Mouse (Mus musculus) lung, postnatal 0 days (tissue): ENCODE measurements around the gene Enthd1. TPM values are rescaled to one million over a fixed set of nuclear protein-coding genes. Genes with fewer than 3 reads are reported as not detected.
"Not testable (repeated sequence)": the region's sequence is repeated elsewhere in the genome, so short reads cannot be mapped to it uniquely, and the experiment has no call there.

ENCODE experiments used
- ATAC-seq: fragments of 200-750 bp; cut with Nextera tagmentation; 2 replicates; pipeline ENCODE4 v1.8.0; 2017; ENCODE audit warnings: moderate library complexity
- DNase-seq: peaks from one replicate; pipeline ENCODE4 v3.0.0-alpha.2; 2016; ENCODE audit warnings: low spot score
- H3K27ac ChIP-seq: fragments of 300-500 bp; sonication (generic); 2 replicates; pipeline ENCODE4 v1.5.1; 2014; ENCODE audit warnings: antibody characterized with exemption, mild to moderate bottlenecking, low read length, mixed read lengths
- H3K27me3 ChIP-seq: fragments of 300-500 bp; sonication (generic); replicated peaks from 2 replicates; pipeline ENCODE4 v1.6.1; 2014; ENCODE audit warnings: low read length, mixed read lengths; ENCODE audit not compliant: insufficient read depth
- H3K36me3 ChIP-seq: fragments of 300-500 bp; sonication (generic); 2 replicates; pipeline ENCODE4 v1.6.1; 2014; ENCODE audit warnings: low read length, mixed read lengths; ENCODE audit not compliant: insufficient read depth
- H3K4me1 ChIP-seq: fragments of 300-500 bp; sonication (generic); 2 replicates; pipeline ENCODE4 v1.6.1; 2014; ENCODE audit warnings: antibody characterized with exemption, low read depth, low read length, mixed read lengths; ENCODE audit not compliant: insufficient read depth
- H3K4me2 ChIP-seq: fragments of 300-500 bp; sonication (generic); replicated peaks from 2 replicates; pipeline ENCODE4 v1.6.1; 2014; ENCODE audit warnings: low read depth, mild to moderate bottlenecking, low read length, moderate library complexity, mixed read lengths
- H3K4me3 ChIP-seq: fragments of 300-500 bp; sonication (generic); 2 replicates; pipeline ENCODE4 v1.5.1; 2014; ENCODE audit warnings: low read depth, low read length
- H3K9ac ChIP-seq: fragments of 300-500 bp; sonication (generic); replicated peaks from 2 replicates; pipeline ENCODE4 v1.6.1; 2014; ENCODE audit warnings: low read depth, mild to moderate bottlenecking
- H3K9me3 ChIP-seq: fragments of 300-500 bp; sonication (generic); 2 replicates; pipeline ENCODE4 v1.6.1; 2016; ENCODE audit warnings: low read length, mixed read lengths
- CTCF ChIP-seq: IDR thresholded peaks from 2 replicates; pipeline ENCODE4 v1.5.1; 2016; ENCODE audit warnings: antibody characterized with exemption, mild to moderate bottlenecking
- EP300 ChIP-seq: IDR thresholded peaks from 2 replicates; pipeline ENCODE4 v1.6.1; 2016; ENCODE audit warnings: antibody characterized with exemption, mild to moderate bottlenecking, control low read depth
- WGBS: fragments of 180-500 bp; shearing (Covaris S2); extraction: QIAGEN DNeasy Blood & Tissue Kit; methylation state at CpG from one replicate; pipeline ENCODE4 v1.1.7; 2014; 5-methylcytosine and 5-hydroxymethylcytosine counted together
- polyA plus RNA-seq: library from polyadenylated mRNA; unstranded; fragments of >200 nt; fragmentation: Nextera tagmentation; extraction: Ambion mirVana; gene quantifications from 2 replicates; pipeline ENCODE4 v1.2.1, GENCODE M21; 2015

The Enthd1 gene
- polyA plus RNA-seq, 1 experiment from 2014 or later, result not detected

DNA sequence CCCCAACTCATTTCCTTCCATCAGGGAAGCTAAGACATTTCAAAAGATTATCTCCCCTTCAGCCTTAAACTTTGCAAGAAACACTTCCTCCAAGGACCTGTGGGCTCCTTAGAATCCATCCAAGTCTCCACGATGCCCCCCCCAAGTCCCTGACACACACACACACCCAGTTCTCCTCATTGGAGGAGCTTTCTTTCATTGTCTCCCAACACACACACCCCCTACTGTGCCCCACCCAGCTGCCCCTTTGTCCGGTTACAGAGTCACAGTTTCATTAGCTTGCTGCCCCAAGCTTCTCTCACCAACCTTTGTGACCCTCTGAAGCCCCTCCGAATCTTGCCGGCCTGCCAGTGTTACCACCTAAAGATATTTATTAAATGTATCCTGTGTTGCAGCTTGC lies 21.3 kb upstream of the Enthd1 start:
- 31% methylated on average over 3 of the region's 4 CpGs for WGBS
- no peak overlapping the region for H3K9ac ChIP-seq
- no peaks in the 10 kb centered on the region for H3K4me1 ChIP-seq
- TF ChIP-seq EP300, result no peak
- no peak for TF ChIP-seq CTCF
- DNase-seq, result peak; percentile 13
- H3K27me3 ChIP-seq, result no peaks in the 10 kb centered on the region
- no peak for ATAC-seq
- H3K4me3 ChIP-seq, result no peak overlapping the region
- H3K9me3 ChIP-seq, result no peaks in the 10 kb centered on the region
- no peak overlapping the region for H3K27ac ChIP-seq
- H3K36me3 ChIP-seq, result no peaks in the 10 kb centered on the region
- H3K4me2 ChIP-seq, result no peak overlapping the region

DNA sequence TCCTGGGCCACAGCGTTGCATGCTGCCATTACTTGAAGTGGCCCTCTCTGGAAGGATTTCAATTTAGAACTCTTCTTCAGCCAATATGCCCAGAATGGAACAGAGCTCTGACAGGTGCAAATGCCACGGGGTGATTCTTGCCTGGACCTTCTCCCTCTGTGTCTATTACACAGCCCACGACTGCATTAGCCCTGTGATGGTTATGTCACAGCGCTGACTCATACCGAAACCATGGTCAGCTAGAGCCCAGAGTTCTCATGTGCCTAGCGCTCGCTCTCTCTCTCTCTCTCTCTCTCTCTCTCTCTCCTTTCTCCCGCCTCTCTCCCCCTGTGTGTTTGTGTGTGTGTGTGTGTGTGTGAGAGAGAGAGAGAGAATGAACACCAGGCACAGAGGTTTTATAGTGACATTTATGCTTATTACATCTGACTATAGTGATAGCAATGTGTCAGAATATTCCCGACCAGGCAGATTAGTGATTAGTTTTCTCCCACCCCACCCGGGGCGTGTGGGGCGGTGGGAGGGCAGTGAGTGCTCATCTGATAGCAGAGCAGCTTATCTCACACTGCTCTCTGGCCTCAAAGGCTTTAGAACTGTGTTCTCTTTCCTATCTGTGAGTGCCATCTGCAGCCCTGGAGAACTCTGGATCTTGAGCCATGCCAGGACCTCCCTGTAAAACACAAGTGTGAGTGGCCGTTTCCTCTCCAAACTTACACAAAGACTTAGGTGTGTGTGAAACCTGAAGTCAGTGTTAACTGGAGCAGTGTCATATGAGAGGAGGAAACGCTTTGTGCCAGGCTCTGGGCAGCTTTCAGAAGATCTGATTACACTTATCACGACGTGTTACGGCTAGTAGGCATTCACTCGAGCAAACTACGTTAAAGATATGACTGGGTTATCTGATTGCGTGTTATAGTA lies 17.9 kb upstream of the Enthd1 start:
- Histone ChIP-seq H3K4me3 (no peak overlapping the region), H3K4me2 (no peak overlapping the region), H3K27me3 (no peaks in the 10 kb centered on the region), H3K9ac (no peak overlapping the region), H3K9me3 (no peaks in the 10 kb centered on the region), H3K27ac (no peak overlapping the region), H3K36me3 (no peaks in the 10 kb centered on the region), H3K4me1 (no peaks in the 10 kb centered on the region)
- 42% methylated on average over 20 of the region's 20 CpGs for WGBS
- no peak for TF ChIP-seq CTCF
- no peak for TF ChIP-seq EP300
- ATAC-seq, result no peak
- DNase-seq, result peak; percentile 18

DNA sequence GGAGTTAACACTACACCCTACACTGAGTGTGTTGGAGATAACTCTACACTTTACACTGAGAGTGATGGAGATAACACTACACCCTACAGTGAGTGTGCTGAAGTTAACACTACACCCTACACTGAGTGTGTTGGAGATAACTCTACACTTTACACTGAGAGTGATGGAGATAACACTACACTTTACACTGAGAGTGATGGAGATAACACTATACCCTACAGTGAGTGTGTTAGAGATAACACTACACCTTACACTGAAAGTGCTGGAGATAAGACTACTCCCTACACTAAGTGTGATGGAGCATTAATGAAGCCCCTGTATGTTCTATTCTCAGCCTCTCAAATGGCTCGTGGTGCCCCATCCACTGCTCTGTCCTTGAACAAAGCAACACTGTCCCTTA lies 15.6 kb upstream of the Enthd1 start:
- not testable (repeated sequence) for H3K36me3 ChIP-seq, H3K9ac ChIP-seq, H3K4me1 ChIP-seq, H3K9me3 ChIP-seq, H3K4me3 ChIP-seq, ATAC-seq, DNase-seq, H3K27ac ChIP-seq, H3K4me2 ChIP-seq, H3K27me3 ChIP-seq
- WGBS, result 60% methylated on average over 1 of the region's 1 CpGs

GRCm38 (mm10) chr15:80579121-80579520 lies 14.2 kb upstream of the Enthd1 start:
- Histone ChIP-seq H3K27me3 (0 out of 2 replicates have a peak, but pooled peaks cover 3% of the 10 kb centered on the region), H3K4me1 (no peaks in the 10 kb centered on the region), H3K9ac (no peak overlapping the region), H3K36me3 (no peaks in the 10 kb centered on the region), H3K9me3 (no peaks in the 10 kb centered on the region), H3K4me2 (no peak overlapping the region), H3K27ac (no peak overlapping the region), H3K4me3 (no peak overlapping the region)
- DNase-seq (no peak), ATAC-seq (no peak)
- WGBS, result 51% methylated on average over 3 of the region's 3 CpGs
- TF ChIP-seq CTCF (no peak), EP300 (no peak)

DNA sequence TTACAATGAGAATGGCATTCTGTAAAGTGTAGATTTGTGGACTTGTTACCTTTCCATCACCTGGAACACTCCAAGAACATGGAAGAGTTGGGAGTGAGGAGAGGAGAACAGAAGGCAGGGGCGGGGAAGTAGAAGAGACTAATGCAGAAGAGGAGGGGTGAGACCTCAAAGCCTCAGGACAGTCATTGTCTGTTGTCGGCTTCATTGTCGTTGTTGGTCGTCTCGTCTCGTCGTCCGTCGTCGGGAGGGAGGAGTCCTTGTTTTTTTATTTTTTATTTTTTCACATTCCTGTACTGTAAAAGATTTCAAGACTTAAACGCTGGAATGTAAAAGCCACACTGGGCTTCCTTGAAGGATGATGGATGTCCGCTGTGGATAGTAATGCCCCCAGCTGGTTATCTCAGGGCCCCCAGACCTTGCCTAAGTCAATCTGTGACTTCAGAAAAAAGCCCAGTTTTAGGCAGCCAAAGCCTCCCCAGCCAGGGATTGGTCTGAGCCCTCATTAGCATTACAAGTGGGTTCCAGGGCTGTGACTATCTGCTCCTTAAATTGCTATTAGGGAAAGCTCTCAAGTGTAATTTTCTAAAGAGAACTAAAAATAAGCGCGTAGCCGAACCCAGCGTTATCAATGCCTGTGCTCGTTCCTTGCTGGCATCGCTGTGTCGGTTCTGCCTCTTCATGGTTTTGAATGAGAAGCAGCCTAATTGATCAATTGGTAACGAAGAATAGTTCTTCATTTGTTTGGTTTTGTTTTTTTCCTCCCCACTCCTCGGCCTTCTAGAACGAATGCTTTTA lies 12.4 kb upstream of the Enthd1 start:
- Histone ChIP-seq H3K4me2 (no peak overlapping the region), H3K27ac (no peak overlapping the region), H3K36me3 (no peaks in the 10 kb centered on the region), H3K9ac (no peak overlapping the region), H3K27me3 (0 out of 2 replicates have a peak, but pooled peaks cover 3% of the 10 kb centered on the region), H3K9me3 (no peaks in the 10 kb centered on the region), H3K4me1 (no peaks in the 10 kb centered on the region), H3K4me3 (no peak overlapping the region)
- DNase-seq (no peak), ATAC-seq (no peak)
- WGBS, result 22% methylated on average over 22 of the region's 22 CpGs
- TF ChIP-seq CTCF (no peak), EP300 (no peak)

DNA sequence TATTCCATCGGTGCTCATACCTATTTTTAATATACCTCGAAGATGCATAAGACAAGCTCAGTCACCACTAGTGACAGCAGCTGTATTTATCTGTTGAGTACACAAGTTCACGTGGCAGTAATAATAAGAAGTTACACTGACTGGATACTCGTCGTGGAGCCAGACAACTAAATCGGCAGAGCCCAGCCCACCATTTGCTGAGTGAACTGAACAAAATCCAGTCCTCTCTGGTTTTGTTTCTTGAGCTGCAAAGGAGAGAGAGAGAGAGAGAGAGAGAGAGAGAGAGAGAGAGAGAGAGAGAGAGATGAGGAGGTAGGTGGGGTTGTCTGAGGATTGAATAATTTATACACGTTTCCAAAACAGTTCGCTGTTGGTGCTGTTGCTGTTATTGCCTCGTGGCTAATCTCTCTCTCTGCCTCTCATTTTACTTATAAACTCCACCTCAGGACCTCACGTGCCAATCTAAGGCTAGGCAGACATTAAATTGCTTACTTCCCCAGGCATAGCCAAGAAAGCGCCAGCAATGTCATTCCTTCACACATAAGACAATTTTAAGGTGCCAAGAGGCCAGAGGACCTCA lies 11.5 kb upstream of the Enthd1 start:
- 69% methylated on average over 11 of the region's 11 CpGs for WGBS
- Histone ChIP-seq H3K4me2 (no peak overlapping the region), H3K27me3 (0 out of 2 replicates have a peak, but pooled peaks cover 3% of the 10 kb centered on the region), H3K27ac (no peak overlapping the region), H3K36me3 (no peaks in the 10 kb centered on the region), H3K9me3 (no peaks in the 10 kb centered on the region), H3K4me1 (no peaks in the 10 kb centered on the region), H3K9ac (no peak overlapping the region), H3K4me3 (no peak overlapping the region)
- ATAC-seq (no peak), DNase-seq (no peak)
- TF ChIP-seq EP300, result no peak
- no peak for TF ChIP-seq CTCF
